Mouse (Mus musculus) cerebellum, adult 18-20 months (tissue): ENCODE measurements around the gene Tnni3k.

ENCODE experiments used
- DNase-seq, 2 experiments: peaks; one replicate each; pipeline ENCODE4 v3.0.0; 2021

Gene Tnni3k

GRCm38 (mm10) chr3:155055231-155055916, at the start of gene Tnni3k:
TSS of gene Tnni3k (minus strand) at chr3:155055407.
- no peak for DNase-seq

GRCm38 (mm10) chr3:155099266-155099665, 44.1 kb upstream of the Tnni3k start:
- no peak for DNase-seq

GRCm38 (mm10) chr3:155093116-155093956, 38.1 kb upstream of the Tnni3k start, which contains the start of the genes Fpgt and Lrriq3:
TSS of gene Fpgt (minus strand) at chr3:155093403.
TSS of gene Lrriq3 (plus strand) at chr3:155093434.
- DNase-seq: peak; percentile 88 to 93

GRCm38 (mm10) chr3:155092081-155092480, 36.9 kb upstream of the Tnni3k start:
- DNase-seq: no peak

GRCm38 (mm10) chr3:155077908-155078307, 22.7 kb upstream of the Tnni3k start:
- DNase-seq: no peak

- no peak for DNase-seq
Observed at GRCm38 (mm10) chr3:155059449-155059822, 4.2 kb upstream of the Tnni3k start.

- no peak for DNase-seq
Observed at GRCm38 (mm10) chr3:155058800-155059448, 3.7 kb upstream of the Tnni3k start.

GRCm38 (mm10) chr3:155057566-155057965, 2.4 kb upstream of the Tnni3k start:
- no peak for DNase-seq

GRCm38 (mm10) chr3:155056606-155057005, 1.4 kb upstream of the Tnni3k start:
- DNase-seq: no peak

- no peak for DNase-seq
Observed at GRCm38 (mm10) chr3:155053189-155053588, 2.0 kb downstream of the Tnni3k start.

- no peak for DNase-seq
Observed at GRCm38 (mm10) chr3:155052021-155052420, 3.2 kb downstream of the Tnni3k start.

GRCm38 (mm10) chr3:155039012-155039836, 16.0 kb downstream of the Tnni3k start:
- no peak for DNase-seq

- no peak for DNase-seq
Observed at GRCm38 (mm10) chr3:155034323-155034722, 20.9 kb downstream of the Tnni3k start.

- no peak for DNase-seq
Observed at GRCm38 (mm10) chr3:155030200-155030599, 25.0 kb downstream of the Tnni3k start.

- no peak for DNase-seq
Observed at GRCm38 (mm10) chr3:155002781-155003180, 52.4 kb downstream of the Tnni3k start.

GRCm38 (mm10) chr3:155001056-155001455, 54.2 kb downstream of the Tnni3k start:
- DNase-seq: no peak

- DNase-seq: no peak
Observed at GRCm38 (mm10) chr3:154992678-154993077, 62.5 kb downstream of the Tnni3k start.

GRCm38 (mm10) chr3:154979101-154979500, 76.1 kb downstream of the Tnni3k start:
- no peak for DNase-seq

GRCm38 (mm10) chr3:154971626-154972025, 83.6 kb downstream of the Tnni3k start:
- DNase-seq: no peak

GRCm38 (mm10) chr3:154970981-154971380, 84.2 kb downstream of the Tnni3k start:
- no peak for DNase-seq

- DNase-seq: no peak
Observed at GRCm38 (mm10) chr3:154961284-154961683, 93.9 kb downstream of the Tnni3k start.

- DNase-seq: no peak
Observed at GRCm38 (mm10) chr3:154953088-154953487, 102.1 kb downstream of the Tnni3k start.

GRCm38 (mm10) chr3:154949551-154949950, 105.7 kb downstream of the Tnni3k start:
- no peak for DNase-seq
